Mouse (Mus musculus): ENCODE results near the gene Gm5737.

GRCm38 (mm10) chr7:120830431-120831381, 18.5 kb downstream of the Gm5737 start:
- TF ChIP-seq CTCF (IDR thresholded peaks at IDR 0.05) = no peak; the same call in 1 of the 2 replicates
- TF ChIP-seq EP300 (IDR thresholded peaks at IDR 0.05) = peak; percentile 37; the same call in 1 of the 2 replicates

All from lung, postnatal 0 days (tissue).